Mouse (Mus musculus) kidney, postnatal 0 days (tissue): Measurements from ENCODE around the gene Dennd2c. TPM values are rescaled to one million over a fixed set of nuclear protein-coding genes. Genes with fewer than 3 reads are reported as not detected.

Experiments used
- ATAC-seq: fragments of 200-750 bp; cut with Nextera tagmentation; replicated peaks from 2 replicates; pipeline ENCODE4 v1.8.0; 2017; ENCODE audit warnings: low read depth, moderate number of reproducible peaks, moderate TSS enrichment, moderate library complexity; ENCODE audit not compliant: low FRiP score
- DNase-seq: peaks from one replicate; pipeline ENCODE4 v3.0.0-alpha.2; 2016; ENCODE audit warnings: low spot score
- H3K27ac ChIP-seq: fragments of 300-500 bp; sonication (generic); 2 replicates; pipeline ENCODE4 v1.5.1; 2014; ENCODE audit warnings: mild to moderate bottlenecking
- H3K27me3 ChIP-seq: fragments of 300-500 bp; sonication (generic); 2 replicates; pipeline ENCODE4 v1.6.1; 2014; ENCODE audit warnings: low read length, mixed read lengths; ENCODE audit not compliant: insufficient read depth
- H3K36me3 ChIP-seq: fragments of 300-500 bp; sonication (generic); 2 replicates; pipeline ENCODE4 v1.6.1; 2014; ENCODE audit warnings: low read length, mixed read lengths; ENCODE audit not compliant: insufficient read depth
- H3K4me1 ChIP-seq: fragments of 300-500 bp; sonication (generic); replicated peaks from 2 replicates; pipeline ENCODE4 v1.6.1; 2014; ENCODE audit warnings: antibody characterized with exemption, low read length, mixed read lengths; ENCODE audit not compliant: insufficient read depth
- H3K4me2 ChIP-seq: fragments of 300-500 bp; sonication (generic); 2 replicates; pipeline ENCODE4 v1.6.1; 2014; ENCODE audit warnings: mild to moderate bottlenecking, low read length, moderate library complexity, mixed read lengths
- H3K4me3 ChIP-seq: fragments of 300-500 bp; sonication (generic); replicated peaks from 2 replicates; pipeline ENCODE4 v1.5.1; 2014; ENCODE audit warnings: low read depth, low read length
- H3K9ac ChIP-seq: fragments of 300-500 bp; sonication (generic); 2 replicates; pipeline ENCODE4 v1.6.1; 2014; ENCODE audit warnings: low read depth, low read length
- H3K9me3 ChIP-seq: fragments of 300-500 bp; sonication (generic); replicated peaks from 2 replicates; pipeline ENCODE4 v1.6.1; 2016; ENCODE audit warnings: low read length, inconsistent platforms, mixed read lengths
- CTCF ChIP-seq: IDR thresholded peaks from 2 replicates; pipeline ENCODE4 v1.5.1; 2016; ENCODE audit warnings: antibody characterized with exemption, low read depth, mild to moderate bottlenecking, moderate library complexity
- WGBS: fragments of 180-500 bp; shearing (Covaris S2); extraction: QIAGEN DNeasy Blood & Tissue Kit; methylation state at CpG from one replicate; pipeline ENCODE4 v1.1.7; 2014; 5-methylcytosine and 5-hydroxymethylcytosine counted together
- polyA plus RNA-seq: library from polyadenylated mRNA; unstranded; fragments of >200 nt; fragmentation: Nextera tagmentation; extraction: Ambion mirVana; gene quantifications from 2 replicates; pipeline ENCODE4 v1.2.1, GENCODE M21; 2015

The Dennd2c gene
- polyA plus RNA-seq, 1 experiment from 2014 or later: 2.3 TPM

GRCm38 (mm10) chr3:103082761-103083160 is 19.6 kb upstream of the Dennd2c start:
- no peak for TF ChIP-seq CTCF
- no peaks in the 10 kb centered on the region for H3K36me3 ChIP-seq
- H3K27ac ChIP-seq: no peak overlapping the region
- H3K4me2 ChIP-seq: no peak overlapping the region
- H3K4me3 ChIP-seq: no peak overlapping the region
- no peak for ATAC-seq
- H3K4me1 ChIP-seq: no peaks in the 10 kb centered on the region
- H3K9ac ChIP-seq: no peak overlapping the region
- H3K9me3 ChIP-seq: no peaks in the 10 kb centered on the region
- H3K27me3 ChIP-seq: no peaks in the 10 kb centered on the region
- 82% methylated on average over 5 of the region's 5 CpGs for WGBS
- DNase-seq: no peak

- no peak for TF ChIP-seq CTCF
- Histone ChIP-seq H3K4me2 (no peak overlapping the region), H3K9me3 (no peaks in the 10 kb centered on the region), H3K4me3 (no peak overlapping the region), H3K27ac (no peak overlapping the region), H3K36me3 (no peaks in the 10 kb centered on the region), H3K9ac (no peak overlapping the region), H3K27me3 (no peaks in the 10 kb centered on the region), H3K4me1 (no peaks in the 10 kb centered on the region)
- 76% methylated on average over 3 of the region's 3 CpGs for WGBS
- DNase-seq (no peak), ATAC-seq (no peak)
Measured at GRCm38 (mm10) chr3:103085986-103086385, 16.4 kb upstream of the Dennd2c start.

GRCm38 (mm10) chr3:103091753-103092152 is 10.7 kb upstream of the Dennd2c start:
- Histone ChIP-seq H3K4me3 (no peak overlapping the region), H3K27ac (no peak overlapping the region), H3K9ac (no peak overlapping the region), H3K36me3 (no peaks in the 10 kb centered on the region), H3K9me3 (no peaks in the 10 kb centered on the region), H3K27me3 (no peaks in the 10 kb centered on the region), H3K4me2 (no peak overlapping the region), H3K4me1 (no peaks in the 10 kb centered on the region)
- no peak for TF ChIP-seq CTCF
- WGBS: 100% methylated on average over 2 of the region's 2 CpGs
- no peak for ATAC-seq
- no peak for DNase-seq

- 83% methylated on average over 23 of the region's 23 CpGs for WGBS
- Histone ChIP-seq H3K27ac (no peak overlapping the region), H3K27me3 (no peaks in the 10 kb centered on the region), H3K4me1 (no peaks in the 10 kb centered on the region; the same call in 1 of the 2 replicates), H3K4me3 (no peak overlapping the region), H3K9ac (no peak overlapping the region), H3K4me2 (no peak overlapping the region), H3K9me3 (no peaks in the 10 kb centered on the region), H3K36me3 (no peaks in the 10 kb centered on the region)
- no peak for TF ChIP-seq CTCF
- DNase-seq (no peak), ATAC-seq (no peak)
Measured at GRCm38 (mm10) chr3:103098662-103099061, 3.7 kb upstream of the Dennd2c start.

- no peaks in the 10 kb centered on the region; the same call in 1 of the 2 replicates for H3K4me1 ChIP-seq
- ATAC-seq: no peak
- H3K4me2 ChIP-seq: no peak overlapping the region
- no peaks in the 10 kb centered on the region for H3K36me3 ChIP-seq
- H3K27me3 ChIP-seq: no peaks in the 10 kb centered on the region
- H3K4me3 ChIP-seq: no peak overlapping the region
- 87% methylated on average over 6 of the region's 6 CpGs for WGBS
- TF ChIP-seq CTCF: peak; percentile 55
- H3K27ac ChIP-seq: no peak overlapping the region
- no peaks in the 10 kb centered on the region for H3K9me3 ChIP-seq
- no peak for DNase-seq
- H3K9ac ChIP-seq: no peak overlapping the region
Measured at GRCm38 (mm10) chr3:103099667-103100066, 2.7 kb upstream of the Dennd2c start.

GRCm38 (mm10) chr3:103100735-103101134 is 1.7 kb upstream of the Dennd2c start:
- H3K4me1 ChIP-seq: no peaks in the 10 kb centered on the region; the same call in 1 of the 2 replicates
- TF ChIP-seq CTCF: peak; percentile 23; the same call in 1 of the 2 replicates
- H3K4me2 ChIP-seq: no peak overlapping the region
- no peaks in the 10 kb centered on the region for H3K36me3 ChIP-seq
- H3K4me3 ChIP-seq: no peak overlapping the region
- no peak for DNase-seq
- no peak overlapping the region for H3K9ac ChIP-seq
- H3K27me3 ChIP-seq: no peaks in the 10 kb centered on the region
- WGBS: 51% methylated on average over 2 of the region's 2 CpGs
- H3K9me3 ChIP-seq: no peaks in the 10 kb centered on the region
- no peak overlapping the region for H3K27ac ChIP-seq
- no peak for ATAC-seq

- no peak overlapping the region for H3K4me3 ChIP-seq
- ATAC-seq (no peak), DNase-seq (no peak)
- no peaks in the 10 kb centered on the region; the same call in 1 of the 2 replicates for H3K4me1 ChIP-seq
- H3K27me3 ChIP-seq: no peaks in the 10 kb centered on the region
- H3K36me3 ChIP-seq: no peaks in the 10 kb centered on the region
- no peak overlapping the region for H3K9ac ChIP-seq
- no peak overlapping the region for H3K4me2 ChIP-seq
- peak; percentile 50 for TF ChIP-seq CTCF
- no peak overlapping the region for H3K27ac ChIP-seq
- H3K9me3 ChIP-seq: no peaks in the 10 kb centered on the region
- WGBS: 51% methylated on average over 5 of the region's 5 CpGs
Measured at GRCm38 (mm10) chr3:103101194-103101593, 1.2 kb upstream of the Dennd2c start.
